Mouse (Mus musculus): ENCODE measurements around the gene Tmem176a.

DNA sequence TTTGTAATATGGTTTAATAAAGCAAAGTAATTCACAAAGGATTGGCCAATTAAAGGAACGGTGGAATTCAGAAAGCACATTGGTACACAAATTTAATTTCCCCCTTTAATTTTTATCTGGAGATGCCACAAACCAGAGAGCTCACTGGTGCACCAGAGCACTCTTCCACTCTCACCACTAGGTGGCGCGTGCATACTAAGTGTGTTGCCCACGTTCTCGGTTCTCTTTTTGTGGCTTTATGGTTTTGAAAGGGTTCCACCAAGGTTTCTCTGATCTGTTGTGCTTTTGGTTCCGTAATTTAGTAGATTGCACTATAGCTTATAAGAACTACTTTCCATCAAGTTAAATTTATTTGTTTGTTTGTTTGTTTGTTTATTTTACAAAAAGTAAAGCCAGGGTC is 22.9 kb upstream of the Tmem176a start:
- TF ChIP-seq CTCF (IDR thresholded peaks at IDR 0.05; ENCODE audit: borderline replicate concordance, insufficient read depth, low read length) (peak; percentile 90; the same call in 1 of the 2 replicates), POLR2A (IDR thresholded peaks at IDR 0.05; ENCODE audit: low read depth, low read length) (no peak)

Data from embryonic fibroblast, embryonic 13.5 days (primary cell).